Mouse (Mus musculus) liver, adult 2 months (tissue): ENCODE results near the gene Jmjd6. TPM values are rescaled to one million over a fixed set of nuclear protein-coding genes. Genes with fewer than 3 reads are reported as not detected.
A peak's percentile ranks its signal among the peaks of the same experiment; 100 is the strongest.

Experiments
- DNase-seq: peaks from one replicate; pipeline ENCODE4 v3.0.0-alpha.2; 2011; ENCODE audit warnings: low read depth, low spot score; ENCODE audit errors: extremely low read depth
- H3K27ac ChIP-seq: fragments of 200-500 bp; replicated peaks from 2 replicates; pipeline ENCODE4 v1.5.1; 2012; ENCODE audit warnings: low read depth, mild to moderate bottlenecking, control low read depth, inconsistent platforms, low read length; ENCODE audit not compliant: insufficient read depth
- H3K27me3 ChIP-seq: fragments of 200-500 bp; 2 replicates; pipeline ENCODE4 v1.6.1; 2012; ENCODE audit warnings: mild to moderate bottlenecking, moderate library complexity, low read length, inconsistent platforms; ENCODE audit not compliant: control insufficient read depth, insufficient read depth
- H3K36me3 ChIP-seq: fragments of 200-500 bp; 2 replicates; pipeline ENCODE4 v1.6.1; 2012; ENCODE audit warnings: low read length, inconsistent platforms; ENCODE audit not compliant: control insufficient read depth, insufficient read depth
- H3K4me1 ChIP-seq: fragments of 200-500 bp; 2 replicates; pipeline ENCODE4 v1.6.1; 2011; ENCODE audit warnings: low read length; ENCODE audit not compliant: control insufficient read depth, insufficient read depth
- H3K4me3 ChIP-seq: fragments of 200-500 bp; 2 replicates; pipeline ENCODE4 v1.5.1; 2011; ENCODE audit warnings: low read depth, mild to moderate bottlenecking, control low read depth, low read length, moderate library complexity; ENCODE audit not compliant: insufficient read depth
- H3K79me2 ChIP-seq: fragments of 200-500 bp; 2 replicates; pipeline ENCODE4 v1.6.1; 2012; ENCODE audit warnings: inconsistent platforms, mild to moderate bottlenecking, low read length, moderate library complexity; ENCODE audit not compliant: control insufficient read depth, insufficient read depth
- H3K9ac ChIP-seq: fragments of 200-500 bp; 2 replicates; pipeline ENCODE4 v1.6.1; 2012; ENCODE audit warnings: low read depth, mild to moderate bottlenecking, control low read depth, inconsistent platforms, low read length
- CTCF ChIP-seq: fragments of 200-500 bp; IDR thresholded peaks from 2 replicates; pipeline ENCODE4 v1.5.1; 2011; ENCODE audit warnings: low read depth, low read length, control low read depth
- POLR2A ChIP-seq: fragments of 200-500 bp; IDR thresholded peaks from 2 replicates; pipeline ENCODE4 v1.6.1; 2011; ENCODE audit warnings: low read length, control low read depth; ENCODE audit not compliant: insufficient read depth; ENCODE audit errors: extremely low read depth
- WGBS: fragments of 180-500 bp; shearing (Covaris S2); methylation state at CpG from one replicate; pipeline ENCODE4 v1.1.7; 2018; 5-methylcytosine and 5-hydroxymethylcytosine counted together
- polyA plus RNA-seq: library from polyadenylated mRNA; depleted of rRNA; stranded (reverse); fragments of >200 nt; gene quantifications from 2 replicates; pipeline ENCODE4 v1.2.3, GENCODE M21; 2012; rRNA removed
- total RNA-seq: library from RNA; depleted of rRNA; stranded (reverse); fragments of >200 nt; gene quantifications from 2 replicates; pipeline ENCODE4 v1.2.3, GENCODE M21; 2014; rRNA removed

Gene Jmjd6
- 17.8 and 18.2 TPM in 2 replicates for total RNA-seq
- polyA plus RNA-seq: 12.2 and 12.3 TPM in 2 replicates

GRCm38 (mm10) chr11:116843261-116844233 lies at the start of gene Jmjd6, which contains the start of gene Mettl23:
Gene Jmjd6, minus strand, starts transcription at chr11:116843449.
Gene Mettl23, plus strand, starts transcription at chr11:116843278.
- H3K4me3 ChIP-seq: peak within 1 kb of the TSS; percentile 83
- TF ChIP-seq POLR2A: peak; percentile 76; the same call in 1 of the 2 replicates
- TF ChIP-seq CTCF: no peak
- under 1% methylated on average over 72 of the region's 72 CpGs for WGBS
- DNase-seq: peak; percentile 94
- peaks cover 3% of the 10 kb centered on the region; the same call in 1 of the 2 replicates for H3K79me2 ChIP-seq
- peaks cover 11% of the 10 kb centered on the region for H3K4me1 ChIP-seq
- no peaks in the 10 kb centered on the region for H3K27me3 ChIP-seq
- H3K9ac ChIP-seq: peak within 1 kb of the TSS; percentile 85
- peaks cover 20% of the 10 kb centered on the region for H3K36me3 ChIP-seq
- H3K27ac ChIP-seq: peak within 1 kb of the TSS; percentile 91

DNA sequence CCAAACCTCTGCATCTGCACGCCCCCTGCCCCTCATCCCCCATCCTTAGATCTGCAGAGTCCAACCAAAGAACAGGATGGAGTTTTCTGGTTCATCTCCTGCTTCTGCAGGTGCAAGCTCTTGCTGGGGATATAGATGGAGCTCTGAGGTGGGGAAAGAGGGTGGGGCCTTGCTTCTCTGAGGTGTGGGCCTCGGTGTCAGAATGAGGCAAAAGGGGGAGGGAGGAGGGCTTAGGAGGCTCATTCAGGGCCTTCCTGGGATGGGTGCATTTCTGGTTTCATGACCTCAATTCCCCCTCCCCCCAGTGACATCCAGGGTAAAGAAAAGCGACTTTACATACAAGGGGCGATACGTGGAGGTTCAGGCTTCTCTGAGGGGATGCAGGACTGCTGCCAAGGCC lies 43.9 kb upstream of the Jmjd6 start:
- Histone ChIP-seq H3K36me3 (no peaks in the 10 kb centered on the region), H3K27ac (no peak overlapping the region), H3K9ac (no peak overlapping the region), H3K79me2 (no peaks in the 10 kb centered on the region), H3K27me3 (no peaks in the 10 kb centered on the region), H3K4me1 (no peaks in the 10 kb centered on the region), H3K4me3 (no peak overlapping the region)
- no peak for TF ChIP-seq CTCF
- TF ChIP-seq POLR2A: no peak
- no peak for DNase-seq
- WGBS: 71% methylated on average over 5 of the region's 5 CpGs

GRCm38 (mm10) chr11:116885275-116886151 lies 42.3 kb upstream of the Jmjd6 start:
- no peaks in the 10 kb centered on the region for H3K36me3 ChIP-seq
- peak; percentile 72 for DNase-seq
- 9% methylated on average over 28 of the region's 28 CpGs for WGBS
- no peak for TF ChIP-seq POLR2A
- peak; percentile 84 for TF ChIP-seq CTCF
- H3K4me1 ChIP-seq: no peaks in the 10 kb centered on the region
- H3K4me3 ChIP-seq: peak overlapping the region; percentile 6; the same call in 1 of the 2 replicates
- no peak overlapping the region for H3K9ac ChIP-seq
- no peaks in the 10 kb centered on the region for H3K79me2 ChIP-seq
- H3K27me3 ChIP-seq: no peaks in the 10 kb centered on the region
- H3K27ac ChIP-seq: no peak overlapping the region

- 87% methylated on average over 6 of the region's 6 CpGs for WGBS
- TF ChIP-seq CTCF (no peak), POLR2A (no peak)
- H3K4me3 ChIP-seq: no peak overlapping the region
- no peaks in the 10 kb centered on the region for H3K27me3 ChIP-seq
- no peak overlapping the region for H3K27ac ChIP-seq
- no peaks in the 10 kb centered on the region for H3K4me1 ChIP-seq
- H3K79me2 ChIP-seq: no peaks in the 10 kb centered on the region
- no peak overlapping the region for H3K9ac ChIP-seq
- DNase-seq: no peak
- H3K36me3 ChIP-seq: no peaks in the 10 kb centered on the region
Observed at GRCm38 (mm10) chr11:116884061-116884460, 40.8 kb upstream of the Jmjd6 start.

GRCm38 (mm10) chr11:116882446-116882845 lies 39.2 kb upstream of the Jmjd6 start:
- no peaks in the 10 kb centered on the region for H3K4me1 ChIP-seq
- no peak overlapping the region for H3K27ac ChIP-seq
- H3K4me3 ChIP-seq: no peak overlapping the region
- H3K27me3 ChIP-seq: no peaks in the 10 kb centered on the region
- no peak for DNase-seq
- no peaks in the 10 kb centered on the region for H3K36me3 ChIP-seq
- no peaks in the 10 kb centered on the region for H3K79me2 ChIP-seq
- WGBS: 89% methylated on average over 10 of the region's 10 CpGs
- H3K9ac ChIP-seq: no peak overlapping the region
- TF ChIP-seq CTCF (no peak), POLR2A (no peak)
